Comparison of ENCODE assay signal across 19 mouse cellular contexts in the genomic region with DNA sequence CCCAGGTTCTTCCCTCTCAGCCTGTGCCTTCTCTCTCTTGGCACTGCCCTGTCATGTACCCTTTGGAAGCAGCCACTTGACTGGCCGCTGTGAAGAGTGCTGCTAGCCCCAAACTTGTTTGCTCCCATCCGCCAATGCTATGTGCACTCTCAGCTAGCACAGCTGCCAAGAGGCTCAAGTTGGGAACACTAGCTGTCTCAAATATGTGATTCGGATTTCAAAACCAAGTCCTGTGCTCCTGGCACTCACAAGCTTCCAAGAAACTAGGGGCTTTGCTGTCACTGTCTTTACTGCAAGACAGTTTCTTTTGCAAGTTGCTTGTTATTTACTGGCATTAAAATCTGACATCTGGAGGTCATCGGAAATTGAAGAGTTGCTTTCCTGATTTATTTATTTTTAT.
A peak's percentile ranks its signal among the peaks of the same experiment; 100 is the strongest.
DNase-seq lines count a peak whose midpoint lies in the region; ATAC-seq and TF ChIP-seq lines count a peak whose summit lies in the region.
"Had no signal": no experiment of that assay in that cellular context is flagged by ENCODE, and none has a peak within 500 bp of the region (broad histone marks: within the 10 kb centered on the region; RNA-seq: fewer than 3 reads in every experiment).

No protein-coding gene starts in this region.

- no peak for TF ChIP-seq CTCF in gastrocnemius, adult 2 months (IDR thresholded peaks at IDR 0.05)
- TF ChIP-seq CTCF in lung, adult 2 months (IDR thresholded peaks at IDR 0.05; ENCODE audit: insufficient read depth, low read length): no peak

- WGBS in lung, adult 2 months: 64% methylated on average over 4 of the region's 4 CpGs

- peak overlapping the region; percentile 61 for H3K4me3 ChIP-seq in gastrocnemius, adult 2 months
- H3K4me3 ChIP-seq in lung, adult 2 months (replicated peaks; ENCODE audit: extremely low read depth, low read depth, low read length): no peak overlapping the region
- H3K4me3 ChIP-seq: embryonic facial prominence, embryonic 15.5 days; forebrain, embryonic 10.5 days; heart, embryonic 13.5 days; hindbrain, embryonic 13.5 days; left cerebral cortex, adult 2 months; lung, embryonic 15.5 days had no signal

- H3K4me1 ChIP-seq in lung, adult 2 months (ENCODE audit: control insufficient read depth, insufficient read depth, low read length): no peaks in the 10 kb centered on the region
- H3K4me1 ChIP-seq: lung, embryonic 15.5 days had no signal

- no peak for ATAC-seq in erythroblast, adult 5-6 weeks (replicated peaks; ENCODE audit: low FRiP score, poor library complexity, severe bottlenecking)
- ATAC-seq: activated CD4-positive, CD25-positive, alpha-beta regulatory T cell, adult 4 months had no signal

- TF ChIP-seq POLR2A in lung, adult 2 months (IDR thresholded peaks at IDR 0.05; ENCODE audit: borderline replicate concordance, extremely low read depth, low read depth, low read length): no peak

- intact Hi-C loops in gastrocnemius, adult 2 months (cut with DNase I): loop anchor here (1.0 to 10.0 kb wide), 2 partner anchors 115 to 279 kb away; no protein-coding TSS in a partner anchor

- peak overlapping the region; percentile 96 for H3K27ac ChIP-seq in gastrocnemius, adult 2 months
- H3K27ac ChIP-seq: embryonic facial prominence, embryonic 15.5 days; forebrain, embryonic 10.5 days; heart, embryonic 13.5 days; hindbrain, embryonic 13.5 days; left cerebral cortex, adult 2 months; lung, embryonic 15.5 days had no signal

- peak; percentile 34 for DNase-seq in adrenal gland, postnatal 14 days
- no peak for DNase-seq in adrenal gland, adult 18-20 months (ENCODE audit: low spot score in 2 of 2)
- peak; percentile 91 for DNase-seq in gastrocnemius, adult 2 months
- peak; percentile 8 for DNase-seq in lung, adult 2 months
- peak; percentile 33 for DNase-seq in lung, postnatal 36 days
- DNase-seq in right cerebral cortex, postnatal 36 days (ENCODE audit: low spot score in 2 of 2): no peak
- DNase-seq: cerebellum, adult 11 months; cerebellum, postnatal 14 days; kidney, adult 9 months; kidney, postnatal 25 days; thymus, postnatal 25 days had no signal

Comparison
In these comparisons a context has a peak if more than half of its experiments do, and no peak if none do; other contexts are left out.
1. DNase-seq: peak in adrenal gland, postnatal 14 days (single experiment), gastrocnemius, adult 2 months (single experiment), lung, adult 2 months (single experiment) and lung, postnatal 36 days (single experiment); none in adrenal gland, adult 18-20 months (0 of 2) and right cerebral cortex, postnatal 36 days (0 of 2).